Mouse (Mus musculus): ENCODE results near the gene Grk2.
"Not testable (repeated sequence)": the region's sequence is repeated elsewhere in the genome, so short reads cannot be mapped to it uniquely, and the experiment has no call there.

Grk2 gene

DNA sequence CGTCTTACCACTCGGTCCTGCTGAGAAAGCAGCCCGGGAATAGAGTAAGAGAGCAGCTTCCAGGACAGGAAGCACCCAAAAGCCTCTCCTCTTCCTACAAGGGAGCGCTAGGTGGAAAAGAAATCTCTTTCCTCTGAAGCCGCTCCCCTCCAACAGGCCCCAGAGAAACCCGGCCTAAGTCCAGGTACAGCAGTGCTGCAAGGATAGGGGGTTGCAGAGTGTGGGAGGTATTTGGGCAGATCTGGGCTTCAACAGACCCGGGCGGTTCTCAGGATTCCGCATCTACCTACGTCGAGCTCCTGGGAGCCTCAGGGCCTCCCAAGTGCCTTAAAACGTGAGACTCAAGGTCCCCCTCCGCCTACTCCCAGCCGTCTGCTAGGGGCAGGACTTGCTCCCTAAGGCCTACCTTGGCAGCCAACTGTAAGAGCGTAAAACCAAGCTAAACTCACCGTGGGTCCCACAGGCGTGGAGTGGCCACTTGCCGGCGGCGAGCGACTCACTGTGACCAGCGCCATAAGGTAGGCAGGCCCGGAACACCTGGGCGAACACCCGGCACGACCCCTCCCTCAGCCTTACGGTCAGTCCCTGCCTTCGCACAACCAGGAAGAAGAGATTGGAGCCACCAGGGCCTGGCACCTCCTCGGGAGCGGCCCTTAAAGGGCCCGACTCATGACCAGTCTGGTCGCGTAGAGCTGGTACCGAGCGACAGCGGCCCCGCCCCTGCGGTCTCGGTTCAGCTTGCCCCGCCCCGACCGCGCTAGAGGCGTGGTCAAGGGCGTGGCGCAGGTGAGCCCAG is 37.3 kb downstream of the Grk2 start, which contains the start of gene Ssh3:
TSS of gene Ssh3 (minus strand) at position 615 of the 796 bp plus-strand sequence.
- DNase-seq: peak; percentile 90 to 92

GRCm38 (mm10) chr19:4265956-4266355 is 40.1 kb downstream of the Grk2 start:
- DNase-seq: no peak

GRCm38 (mm10) chr19:4264171-4264780 is 41.7 kb downstream of the Grk2 start:
- DNase-seq: no peak

GRCm38 (mm10) chr19:4263702-4264101 is 42.3 kb downstream of the Grk2 start:
- DNase-seq: no peak

- DNase-seq: no peak
Measured at GRCm38 (mm10) chr19:4262756-4263155, 43.3 kb downstream of the Grk2 start.

DNA sequence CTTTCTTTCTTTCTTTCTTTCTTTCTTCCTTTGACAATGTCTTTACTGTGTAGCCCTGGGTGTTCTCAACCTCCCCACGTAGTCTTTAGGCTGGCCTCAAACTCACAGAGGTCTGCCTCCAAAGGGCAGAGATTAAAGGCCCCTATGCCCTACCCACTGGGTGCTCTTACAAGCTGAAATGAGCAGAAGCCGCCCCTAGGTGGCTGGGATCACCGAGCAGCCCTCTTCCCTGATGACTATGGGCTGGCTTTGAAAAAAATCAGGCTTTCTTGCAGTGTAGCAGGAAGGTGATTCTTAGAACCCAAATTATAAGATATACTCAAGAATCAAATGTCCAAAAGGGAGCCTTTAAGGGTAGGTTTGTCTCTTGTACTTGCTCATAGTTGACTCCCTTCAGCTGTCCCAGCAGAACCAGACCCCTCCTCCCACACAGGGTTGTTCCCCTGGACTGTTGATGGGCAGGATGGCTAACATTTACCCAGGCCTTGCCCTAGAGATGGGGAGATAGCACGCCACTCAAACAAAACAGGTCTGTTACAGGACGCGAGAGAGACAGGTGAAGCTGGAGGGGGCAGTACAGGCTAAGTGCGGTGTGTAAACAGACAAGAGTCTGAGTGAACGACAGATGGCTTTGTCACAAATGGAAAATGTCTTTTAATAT is 44.9 kb downstream of the Grk2 start:
- DNase-seq: no peak

- DNase-seq: no peak
Measured at GRCm38 (mm10) chr19:4257897-4258252, 48.1 kb downstream of the Grk2 start.

DNA sequence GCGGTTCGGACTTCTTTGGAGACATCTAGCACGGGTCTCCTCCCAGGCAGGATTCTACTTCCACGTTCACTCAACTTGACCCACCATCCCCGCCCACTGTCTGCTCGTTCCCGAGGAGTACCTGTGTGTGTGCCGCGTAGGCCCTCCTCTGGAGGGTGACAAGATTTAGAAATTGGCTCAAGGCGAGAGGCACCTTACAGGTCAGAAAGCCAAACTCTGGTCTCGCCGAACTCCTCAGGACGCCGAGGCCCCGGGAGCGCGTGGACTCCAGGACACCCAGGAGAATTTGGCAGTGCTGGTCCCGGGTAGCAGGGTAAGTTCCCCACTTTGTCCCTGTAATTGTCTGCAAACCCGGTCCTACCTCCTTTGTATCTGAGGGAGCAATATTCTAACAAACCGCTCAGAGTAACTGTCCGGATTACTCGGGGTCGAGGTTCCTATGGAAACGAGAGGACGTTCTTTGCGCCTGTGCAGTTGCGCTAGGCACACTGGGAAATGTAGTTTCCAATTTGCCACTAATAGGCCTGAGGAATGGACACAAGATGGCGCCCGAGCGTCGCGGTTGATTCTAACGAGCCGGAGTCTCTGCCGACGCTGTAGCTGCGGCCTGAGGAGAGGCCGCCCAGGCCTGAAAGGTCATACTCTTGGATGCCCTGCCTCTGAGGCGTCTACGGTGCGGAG is 48.7 kb downstream of the Grk2 start:
- DNase-seq: peak; percentile 92 to 97

GRCm38 (mm10) chr19:4255583-4256162 is 50.3 kb downstream of the Grk2 start:
- no peak for DNase-seq

DNA sequence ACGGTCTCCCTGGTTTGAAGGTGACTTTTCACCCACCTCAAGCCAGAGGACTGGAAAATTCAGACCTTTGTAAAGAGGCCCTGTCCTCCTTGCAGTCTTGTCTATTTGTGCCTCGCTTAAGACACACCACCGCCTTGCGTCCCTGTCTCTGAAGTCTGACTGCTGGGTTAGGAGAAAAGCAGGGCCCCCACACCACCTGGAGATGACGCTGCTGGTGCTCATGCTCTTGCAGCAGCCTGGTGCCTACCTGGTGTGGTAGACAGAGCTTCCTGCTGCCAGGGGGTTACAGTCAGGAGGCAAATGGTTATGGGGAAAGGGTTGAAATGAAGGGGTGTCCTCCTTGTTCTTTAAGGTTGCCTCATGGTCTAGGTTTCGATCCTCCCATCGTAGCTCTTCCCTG is 51.8 kb downstream of the Grk2 start:
- DNase-seq: no peak

GRCm38 (mm10) chr19:4248683-4249082 is 57.3 kb downstream of the Grk2 start:
- DNase-seq: not testable (repeated sequence)

- no peak for DNase-seq
Measured at GRCm38 (mm10) chr19:4247010-4247409, 59.0 kb downstream of the Grk2 start.

DNA sequence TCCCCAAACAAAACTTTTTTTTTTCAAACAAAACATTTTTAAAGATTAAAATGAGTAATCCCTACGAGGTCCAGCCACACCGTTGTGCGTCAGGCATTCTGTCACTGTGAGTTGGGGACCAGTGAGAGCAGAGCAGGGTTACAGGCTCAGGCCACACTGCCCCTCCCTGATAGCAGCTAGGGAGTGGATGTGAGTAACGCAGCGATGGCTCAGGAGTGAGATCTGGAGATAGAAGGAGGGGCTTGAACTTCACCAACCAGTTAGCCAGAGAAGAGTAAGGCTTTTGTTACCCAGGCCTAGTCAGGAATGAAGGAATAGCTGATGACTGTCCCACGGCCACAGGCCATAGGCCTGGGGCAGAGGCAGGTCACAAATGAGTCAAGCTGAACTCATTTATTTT is 61.2 kb downstream of the Grk2 start:
- DNase-seq: no peak

DNA sequence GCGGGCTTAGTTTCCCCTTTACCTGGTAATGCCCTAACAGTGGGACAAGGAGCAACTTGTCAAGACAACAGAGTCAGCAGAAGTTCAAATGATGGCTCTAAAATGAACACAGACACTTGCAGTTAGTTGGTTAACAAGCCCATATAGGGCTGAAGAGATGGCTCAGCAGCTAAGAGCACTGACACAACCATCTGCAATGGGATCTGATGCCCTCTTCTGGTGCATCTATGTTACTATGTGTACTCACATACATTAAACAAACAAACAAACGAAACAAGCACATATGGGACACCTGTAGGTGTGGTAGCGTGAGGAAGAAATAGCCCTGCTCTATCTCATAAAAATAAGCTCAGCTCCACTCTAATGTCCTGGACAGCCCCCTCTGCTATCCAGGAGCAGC is 63.6 kb downstream of the Grk2 start:
- no peak for DNase-seq

- DNase-seq: no peak
Measured at GRCm38 (mm10) chr19:4240247-4240668, 65.8 kb downstream of the Grk2 start.
